Mouse (Mus musculus) small intestine, adult 2 months (tissue): ENCODE measurements around the gene Ern1.

ENCODE experiments used
- CTCF ChIP-seq: fragments of 200-500 bp; IDR thresholded peaks from 2 replicates; pipeline ENCODE4 v1.5.1; 2012; ENCODE audit warnings: low read depth, mild to moderate bottlenecking, control low read depth, inconsistent platforms, low read length, moderate library complexity, mixed read lengths; ENCODE audit not compliant: insufficient replicate concordance, insufficient read length; ENCODE audit errors: extremely low read depth
- POLR2A ChIP-seq: fragments of 200-500 bp; IDR thresholded peaks from 2 replicates; pipeline ENCODE4 v1.6.1; 2012; ENCODE audit warnings: low read depth, mild to moderate bottlenecking, control low read depth, inconsistent platforms, low read length, moderate library complexity

GRCm38 (mm10) chr11:106502159-106502505 is 14.5 kb upstream of the Ern1 start:
- no peak for TF ChIP-seq CTCF
- TF ChIP-seq POLR2A: no peak
